In the genomic region with DNA sequence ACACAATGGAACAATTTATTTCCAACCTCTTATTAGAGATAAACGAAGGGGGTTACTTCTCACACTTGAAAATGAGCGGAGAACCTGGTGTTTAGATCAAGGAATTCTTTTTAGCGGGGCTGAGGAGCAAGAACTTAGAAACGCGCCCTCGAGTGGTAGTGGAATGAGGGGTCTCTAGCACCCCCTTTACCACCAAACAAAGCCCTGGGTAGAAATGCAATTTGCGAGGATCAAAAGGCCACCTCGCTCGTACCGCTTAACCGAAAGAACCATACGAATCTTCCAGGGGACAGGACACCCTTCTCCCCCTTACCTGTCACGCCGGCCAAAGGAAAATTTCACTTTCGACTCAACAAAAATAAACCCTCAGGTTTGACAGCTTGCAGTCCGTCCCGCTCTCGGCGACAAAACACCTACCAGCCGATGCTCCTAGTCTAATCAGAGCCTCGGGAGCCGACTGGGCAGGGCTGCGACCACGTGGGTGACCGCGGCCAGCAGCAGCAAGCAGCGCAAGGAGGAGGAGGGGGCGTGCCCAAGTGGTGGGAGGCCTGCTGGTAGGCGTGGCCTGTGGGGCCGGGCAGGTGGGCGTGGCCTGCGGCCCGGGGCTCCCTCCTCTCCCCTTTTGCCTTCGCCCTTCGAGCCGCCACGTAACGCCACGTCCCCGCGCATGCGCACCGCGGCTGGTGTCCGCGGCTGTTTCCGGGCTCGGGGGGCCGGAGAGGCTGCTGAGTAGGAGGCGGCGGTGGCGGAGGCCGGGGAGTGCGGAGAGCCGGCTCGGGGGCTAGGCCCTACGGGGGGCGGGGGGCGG, we compare ENCODE assay signal across 8 mouse cellular contexts. TPM values are rescaled to one million over a fixed set of nuclear protein-coding genes. Genes with fewer than 3 reads are reported as not detected.
DNase-seq lines count a peak whose midpoint lies in the region; ATAC-seq and TF ChIP-seq lines count a peak whose summit lies in the region.

Gene Uso1 (plus strand): TSS at position 700 of the 808 bp plus-strand sequence.

- H3K4me3 ChIP-seq in C2C12 (ENCODE audit: insufficient read depth, poor library complexity, severe bottlenecking): peak within 1 kb of the TSS; percentile 82
- peak within 1 kb of the TSS; percentile 98 for H3K4me3 ChIP-seq in erythroblast, embryonic 14.5 days (replicated peaks)
- peak within 1 kb of the TSS; percentile 92 for H3K4me3 ChIP-seq in heart, embryonic 11.5 days (ENCODE audit: low read depth, low read length)
- H3K4me3 ChIP-seq in kidney, embryonic 16.5 days (ENCODE audit: low read length): peak within 1 kb of the TSS; percentile 91
- peak within 1 kb of the TSS; percentile 97 for H3K4me3 ChIP-seq in liver, adult 2 months (ENCODE audit: insufficient read depth, low read depth, low read length)
- H3K4me3 ChIP-seq in myocyte: peak within 1 kb of the TSS; percentile 63

- peak within 1 kb of the TSS; percentile 76 for H3K4me2 ChIP-seq in heart, embryonic 11.5 days
- peak within 1 kb of the TSS; percentile 91 for H3K4me2 ChIP-seq in kidney, embryonic 16.5 days (replicated peaks; ENCODE audit: low read depth, low read length)
- H3K4me2 ChIP-seq in myocyte (ENCODE audit: low read depth): peak within 1 kb of the TSS; percentile 95

- no peak for TF ChIP-seq CTCF in C2C12 (IDR thresholded peaks at IDR 0.05; ENCODE audit: control insufficient read depth, insufficient read depth, insufficient read length)
- TF ChIP-seq CTCF in brain, embryonic 14.5 days (IDR thresholded peaks at IDR 0.05; ENCODE audit: borderline replicate concordance, extremely low read depth, insufficient read depth, insufficient read length): peak; percentile 27; the same call in 1 of the 2 replicates
- no peak for TF ChIP-seq CTCF in liver, adult 2 months (IDR thresholded peaks at IDR 0.05; ENCODE audit: low read depth, low read length)

- peak within 1 kb of the TSS; percentile 73 for H3ac ChIP-seq in C2C12 (ENCODE audit: control insufficient read depth, insufficient read length, low read depth)
- peak within 1 kb of the TSS; percentile 76 for H3ac ChIP-seq in myocyte (ENCODE audit: control insufficient read depth, insufficient read length)

- H3K79me2 ChIP-seq in C2C12 (ENCODE audit: control insufficient read depth, insufficient read depth) (peaks cover 41% of the 10 kb centered on the region), myocyte (ENCODE audit: control insufficient read depth, insufficient read depth) (peaks cover 36% of the 10 kb centered on the region)
- peaks cover 23% of the 10 kb centered on the region; the same call in 1 of the 2 replicates for H3K79me2 ChIP-seq in liver, adult 2 months (ENCODE audit: control insufficient read depth, insufficient read depth, low read length)

- WGBS in heart, embryonic 11.5 days (ENCODE audit: insufficient replicate concordance): 2% methylated on average over 43 of the region's 59 CpGs
- WGBS in kidney, embryonic 16.5 days: under 1% methylated on average over 56 of the region's 59 CpGs
- WGBS in liver, adult 2 months: 2% methylated on average over 58 of the region's 59 CpGs

- peaks cover 30% of the 10 kb centered on the region for H3K79me3 ChIP-seq in C2C12 (ENCODE audit: low read depth)

- H3K9ac ChIP-seq in heart, embryonic 11.5 days (ENCODE audit: low read depth, low read length): peak within 1 kb of the TSS; percentile 91
- H3K9ac ChIP-seq in kidney, embryonic 16.5 days (replicated peaks; ENCODE audit: low read length): peak within 1 kb of the TSS; percentile 87
- H3K9ac ChIP-seq in liver, adult 2 months (ENCODE audit: low read depth, low read length): peak within 1 kb of the TSS; percentile 97

- no peaks in the 10 kb centered on the region for H3K9me3 ChIP-seq in erythroblast, embryonic 14.5 days (ENCODE audit: control insufficient read depth, low read length)
- H3K9me3 ChIP-seq in heart, embryonic 11.5 days (replicated peaks; ENCODE audit: control insufficient read depth, low read length): no peaks in the 10 kb centered on the region
- no peaks in the 10 kb centered on the region for H3K9me3 ChIP-seq in kidney, embryonic 16.5 days (ENCODE audit: low read length)

- peak; percentile 99 for DNase-seq in brain, embryonic 14.5 days (ENCODE audit: low read depth)
- peak; percentile 90 for DNase-seq in liver, adult 2 months (ENCODE audit: extremely low read depth, low read depth, low spot score)
- DNase-seq in splenic B cell, adult 2 months (ENCODE audit: low read depth, low spot score): peak; percentile 99

- peak within 1 kb of the TSS; percentile 79 for H3K27ac ChIP-seq in heart, embryonic 11.5 days (ENCODE audit: low read depth, low read length)
- H3K27ac ChIP-seq in kidney, embryonic 16.5 days (ENCODE audit: low read length): peak within 1 kb of the TSS; percentile 68
- peak within 1 kb of the TSS; percentile 81 for H3K27ac ChIP-seq in liver, adult 2 months (replicated peaks; ENCODE audit: insufficient read depth, low read depth, low read length)

- H3K27me3 ChIP-seq in C2C12 (ENCODE audit: control insufficient read depth, insufficient read depth, insufficient read length) (no peaks in the 10 kb centered on the region), myocyte (ENCODE audit: control insufficient read depth, insufficient read depth, insufficient read length) (no peaks in the 10 kb centered on the region)
- H3K27me3 ChIP-seq in erythroblast, embryonic 14.5 days (ENCODE audit: control insufficient read depth): no peaks in the 10 kb centered on the region; the same call in 1 of the 2 replicates
- H3K27me3 ChIP-seq in heart, embryonic 11.5 days (ENCODE audit: control insufficient read depth, insufficient read depth, low read length): no peaks in the 10 kb centered on the region
- H3K27me3 ChIP-seq in kidney, embryonic 16.5 days (ENCODE audit: insufficient read depth, low read length): no peaks in the 10 kb centered on the region
- no peaks in the 10 kb centered on the region for H3K27me3 ChIP-seq in liver, adult 2 months (ENCODE audit: control insufficient read depth, insufficient read depth, low read length)
- H3K27me3 ChIP-seq in splenic B cell, adult 2 months (ENCODE audit: control insufficient read depth, insufficient read depth, low read length, poor library complexity, severe bottlenecking): no peaks in the 10 kb centered on the region

- no peaks in the 10 kb centered on the region for H3K36me3 ChIP-seq in C2C12 (ENCODE audit: control insufficient read depth, insufficient read depth)
- peaks cover 23% of the 10 kb centered on the region for H3K36me3 ChIP-seq in erythroblast, embryonic 14.5 days (ENCODE audit: control insufficient read depth)
- no peaks in the 10 kb centered on the region for H3K36me3 ChIP-seq in heart, embryonic 11.5 days (ENCODE audit: control insufficient read depth, insufficient read depth, low read length)
- H3K36me3 ChIP-seq in kidney, embryonic 16.5 days (ENCODE audit: insufficient read depth, low read length): no peaks in the 10 kb centered on the region
- no peaks in the 10 kb centered on the region for H3K36me3 ChIP-seq in liver, adult 2 months (ENCODE audit: control insufficient read depth, insufficient read depth, low read length)
- no peaks in the 10 kb centered on the region for H3K36me3 ChIP-seq in myocyte (ENCODE audit: control insufficient read depth, insufficient read depth)
- no peaks in the 10 kb centered on the region for H3K36me3 ChIP-seq in splenic B cell, adult 2 months (ENCODE audit: control insufficient read depth, insufficient read depth, low read length, poor library complexity, severe bottlenecking)

- peak; percentile 86 for TF ChIP-seq POLR2A in brain, embryonic 14.5 days (IDR thresholded peaks at IDR 0.05; ENCODE audit: borderline replicate concordance, extremely low read depth, insufficient read depth, insufficient read length, poor library complexity, severe bottlenecking)
- TF ChIP-seq POLR2A in liver, adult 2 months (IDR thresholded peaks at IDR 0.05; ENCODE audit: extremely low read depth, insufficient read depth, low read length): peak; percentile 83
- peak; percentile 51 for TF ChIP-seq POLR2A in myocyte (IDR thresholded peaks at IDR 0.05; ENCODE audit: insufficient read length, low read depth)

- peak; percentile 97 for ATAC-seq in heart, embryonic 11.5 days (replicated peaks; ENCODE audit: insufficient number of reproducible peaks, low FRiP score, low TSS enrichment)
- ATAC-seq in kidney, embryonic 16.5 days (ENCODE audit: low FRiP score, low TSS enrichment): peak; percentile 98

- peaks cover 69% of the 10 kb centered on the region for H3K4me1 ChIP-seq in erythroblast, embryonic 14.5 days (ENCODE audit: control insufficient read depth)
- H3K4me1 ChIP-seq in heart, embryonic 11.5 days (ENCODE audit: control insufficient read depth, insufficient read depth, low read length): peaks cover 20% of the 10 kb centered on the region
- H3K4me1 ChIP-seq in kidney, embryonic 16.5 days (ENCODE audit: insufficient read depth, low read length): peaks cover 22% of the 10 kb centered on the region
- H3K4me1 ChIP-seq in liver, adult 2 months (ENCODE audit: control insufficient read depth, insufficient read depth, low read length): peaks cover 12% of the 10 kb centered on the region

TF ChIP-seq in C2C12, 6 proteins besides CTCF, POLR2A, EP300 and RAD21:
- no peak for TF ChIP-seq CEBPB (IDR thresholded peaks at IDR 0.05; ENCODE audit: low read depth)
- peak; percentile 94 for TF ChIP-seq MAX (IDR thresholded peaks at IDR 0.05)
- TF ChIP-seq MYOD1 (IDR thresholded peaks at IDR 0.05; ENCODE audit: control insufficient read depth, insufficient read length, low read depth): no peak
- no peak for TF ChIP-seq MYOG (IDR thresholded peaks at IDR 0.05; ENCODE audit: control insufficient read depth, extremely low read depth, insufficient read length)
- no peak for TF ChIP-seq FOSL1 (IDR thresholded peaks at IDR 0.05; ENCODE audit: insufficient read depth, low read length, poor library complexity, severe bottlenecking)
- peak; percentile 82 for TF ChIP-seq USF1 (IDR thresholded peaks at IDR 0.05; ENCODE audit: low read depth)

TF ChIP-seq in myocyte, 11 proteins besides CTCF, POLR2A, EP300 and RAD21 (continues in another document):
- peak in 2 of 3 experiments; percentile 2 to 54 for TF ChIP-seq MYOG (IDR thresholded peaks at IDR 0.05; ENCODE audit: control insufficient read depth in 1 of 3, insufficient read depth in 1 of 3, insufficient read length in 2 of 3, low read depth in 2 of 3)
- TF ChIP-seq MAX (IDR thresholded peaks at IDR 0.05; ENCODE audit: low read depth): no peak
- TF ChIP-seq TCF12 (IDR thresholded peaks at IDR 0.05; ENCODE audit: insufficient read depth, poor library complexity, severe bottlenecking): no peak
- TF ChIP-seq POLR2AphosphoS2 (IDR thresholded peaks at IDR 0.05; ENCODE audit: insufficient read length, low read depth): peak; percentile 5

RNA-seq across cellular contexts. Expression of gene Uso1, which starts in this region (rescaled TPM):
- 27.3 TPM for polyA plus RNA-seq in C2C12 (2012; fragmentation: generic; extraction: Trizol)
- polyA plus RNA-seq in brain, embryonic 14.5 days (2012; rRNA removed): 39.4 and 46.2 TPM in 2 replicates
- polyA plus RNA-seq in erythroblast, embryonic 14.5 days (2012): 0.53 and 0.71 TPM in 2 replicates
- 25.9 and 26.7 TPM in 2 replicates for polyA plus RNA-seq in heart, embryonic 11.5 days (2014; fragmentation: Nextera tagmentation; extraction: Ambion mirVana)
- polyA plus RNA-seq in kidney, embryonic 16.5 days (2015; fragmentation: Nextera tagmentation; extraction: Ambion mirVana): 40.0 and 40.5 TPM in 2 replicates
- total RNA-seq in liver, adult 2 months (2014; rRNA removed): 44.7 and 46.6 TPM in 2 replicates
- 20.4 and 22.2 TPM in 2 replicates for polyA plus RNA-seq in liver, adult 2 months (2012; rRNA removed)
- 55.2 TPM for polyA plus RNA-seq in myocyte (2012; fragmentation: generic; extraction: Trizol)

Comparison
In these comparisons a context has a peak if more than half of its experiments do, and no peak if none do; other contexts are left out.
1. Peak in every context shown above with its lines: DNase-seq, ATAC-seq, H3K4me3 ChIP-seq and H3K27ac ChIP-seq.
2. RNA of gene Uso1 (polyA plus RNA-seq): 55.2 TPM in myocyte (single experiment), 39.4 to 46.2 TPM in brain, embryonic 14.5 days, 40.0 to 40.5 TPM in kidney, embryonic 16.5 days, 27.3 TPM in C2C12 (single experiment), 25.9 to 26.7 TPM in heart, embryonic 11.5 days and 20.4 to 22.2 TPM in liver, adult 2 months; 0.53 to 0.71 TPM in erythroblast, embryonic 14.5 days; every median in the first group is over 10 times any median in the second.